Mouse (Mus musculus) bone marrow, adult 2 months (tissue): ENCODE measurements around the gene St8sia1. TPM values are rescaled to one million over a fixed set of nuclear protein-coding genes. Genes with fewer than 3 reads are reported as not detected.
A peak's percentile ranks its signal among the peaks of the same experiment; 100 is the strongest.

Source experiments
- H3K27ac ChIP-seq: fragments of 200-500 bp; 2 replicates; pipeline ENCODE4 v1.5.1; 2012; ENCODE audit warnings: low read depth, mild to moderate bottlenecking, control low read depth, inconsistent platforms, low read length; ENCODE audit not compliant: control insufficient read depth, poor library complexity, insufficient read depth
- H3K4me1 ChIP-seq: fragments of 200-500 bp; 2 replicates; pipeline ENCODE4 v1.6.1; 2011; ENCODE audit warnings: low read length; ENCODE audit not compliant: control insufficient read depth, insufficient read depth
- H3K4me3 ChIP-seq: fragments of 200-500 bp; replicated peaks from 2 replicates; pipeline ENCODE3; 2011; ENCODE audit warnings: mild to moderate bottlenecking, low read depth, low read length, control low read depth; ENCODE audit not compliant: control insufficient read depth
- CTCF ChIP-seq: fragments of 200-500 bp; IDR thresholded peaks from 2 replicates; pipeline ENCODE4 v1.5.1; 2011; ENCODE audit warnings: low read length, control low read depth; ENCODE audit not compliant: control insufficient read depth, insufficient read depth
- POLR2A ChIP-seq: fragments of 200-500 bp; IDR thresholded peaks from 2 replicates; pipeline ENCODE4 v1.6.1; 2011; ENCODE audit warnings: low read depth, mild to moderate bottlenecking, control low read depth, low read length, borderline replicate concordance; ENCODE audit not compliant: control insufficient read depth
- WGBS: fragments of 180-500 bp; shearing (Covaris S2); methylation state at CpG from one replicate; pipeline ENCODE4 v1.1.7; 2018; 5-methylcytosine and 5-hydroxymethylcytosine counted together
- polyA plus RNA-seq: library from polyadenylated mRNA; stranded (reverse); fragments of >200 nt; gene quantifications from 2 replicates; pipeline ENCODE4 v1.2.4, GENCODE M21; 2011; ENCODE audit warnings: low replicate concordance; ENCODE audit not compliant: missing spikeins, insufficient read depth, insufficient read length

St8sia1 gene
- polyA plus RNA-seq, 1 experiment: 0.47 TPM

- TF ChIP-seq CTCF (no peak), POLR2A (no peak)
- H3K4me1 ChIP-seq: peaks cover 5% of the 10 kb centered on the region; the same call in 1 of the 2 replicates
- H3K4me3 ChIP-seq: no peak overlapping the region
- WGBS: 27% methylated on average over 4 of the region's 4 CpGs
- no peak overlapping the region for H3K27ac ChIP-seq
These were observed 187.3 kb downstream of the St8sia1 start for GRCm38 (mm10) chr6:142776935-142777334.

GRCm38 (mm10) chr6:142773566-142773965, 190.7 kb downstream of the St8sia1 start:
- TF ChIP-seq POLR2A (no peak), CTCF (0 out of 2 replicates have a peak, but pooled peaks have one; percentile 21)
- no peaks in the 10 kb centered on the region for H3K4me1 ChIP-seq
- H3K4me3 ChIP-seq: no peak overlapping the region
- 92% methylated on average over 5 of the region's 5 CpGs for WGBS
- no peak overlapping the region for H3K27ac ChIP-seq

- Histone ChIP-seq H3K4me3 (no peak overlapping the region), H3K27ac (no peak overlapping the region), H3K4me1 (no peaks in the 10 kb centered on the region)
- TF ChIP-seq POLR2A: no peak
- no peak for TF ChIP-seq CTCF
- 83% methylated on average over 4 of the region's 4 CpGs for WGBS
These were observed 192.6 kb downstream of the St8sia1 start for GRCm38 (mm10) chr6:142771643-142772042.

Other genes with a start within 250 kb of the St8sia1 start
- gene Cmas, start 207.8 kb downstream of the St8sia1 start, polyA plus RNA-seq: 144 and 171 TPM in 2 replicates
- not detected in 2 replicates for gene Sult6b2, start 159.9 kb downstream of the St8sia1 start, polyA plus RNA-seq
- 26.5 and 31.1 TPM in 2 replicates for gene C2cd5, start 135.7 kb upstream of the St8sia1 start, polyA plus RNA-seq
- 16.0 and 19.8 TPM in 2 replicates for gene Etnk1, start 202.8 kb upstream of the St8sia1 start, polyA plus RNA-seq